Mouse (Mus musculus) left cerebral cortex, adult 18-20 months (tissue): Measurements from ENCODE around the gene Atp8b4. TPM values are rescaled to one million over a fixed set of nuclear protein-coding genes. Genes with fewer than 3 reads are reported as not detected.
A peak's percentile ranks its signal among the peaks of the same experiment; 100 is the strongest.

Source experiments
- DNase-seq, 2 experiments: peaks; one replicate each; pipeline ENCODE4 v3.0.0; 2021 to 2022; ENCODE audit warnings: low spot score in 2 of 2, mixed read lengths in 1 of 2
- total RNA-seq, 2 experiments: library from RNA; stranded (reverse); gene quantifications; 2 replicates each; pipeline ENCODE4 v1.2.3; 2021

The Atp8b4 gene
- total RNA-seq, 2 experiments from 2014 or later: 0.07 TPM; not detected in 1

- DNase-seq: no peak
Observed at GRCm38 (mm10) chr2:126309994-126310393, 190.5 kb downstream of the Atp8b4 start.

- no peak for DNase-seq
Observed at GRCm38 (mm10) chr2:126304621-126305020, 195.9 kb downstream of the Atp8b4 start.

GRCm38 (mm10) chr2:126303226-126303625 lies 197.2 kb downstream of the Atp8b4 start:
- no peak for DNase-seq

GRCm38 (mm10) chr2:126302381-126302780 lies 198.1 kb downstream of the Atp8b4 start:
- no peak for DNase-seq

- no peak for DNase-seq
Observed at GRCm38 (mm10) chr2:126290702-126291101, 209.8 kb downstream of the Atp8b4 start.

- DNase-seq: peak in 1 of 2 experiments; percentile 28
Observed at GRCm38 (mm10) chr2:126287942-126288341, 212.5 kb downstream of the Atp8b4 start.

GRCm38 (mm10) chr2:126286420-126286819 lies 214.1 kb downstream of the Atp8b4 start:
- DNase-seq: no peak

GRCm38 (mm10) chr2:126284071-126284470 lies 216.4 kb downstream of the Atp8b4 start:
- DNase-seq: no peak

- no peak for DNase-seq
Observed at GRCm38 (mm10) chr2:126283086-126283485, 217.4 kb downstream of the Atp8b4 start.

GRCm38 (mm10) chr2:126275511-126275910 lies 225.0 kb downstream of the Atp8b4 start:
- DNase-seq: no peak

- DNase-seq: no peak
Observed at GRCm38 (mm10) chr2:126274826-126275405, 225.6 kb downstream of the Atp8b4 start.

- DNase-seq: no peak
Observed at GRCm38 (mm10) chr2:126274311-126274710, 226.2 kb downstream of the Atp8b4 start.

Other genes with a start within 250 kb of the Atp8b4 start
- gene Slc27a2, start 51.7 kb upstream of the Atp8b4 start, total RNA-seq: 10 to 100 TPM in 1 of 2 experiments, 1 to 10 TPM in 1; 8.7 to 10.4 TPM
- gene Hdc, start 118.6 kb upstream of the Atp8b4 start, total RNA-seq: 1 to 10 TPM in 1 of 2 experiments, under 1 TPM in 1; 0.77 to 1.8 TPM
- gene Gabpb1, start 175.7 kb upstream of the Atp8b4 start, total RNA-seq: 10 to 100 TPM; 19.3 to 20.0 TPM
- gene Usp8, start 206.7 kb upstream of the Atp8b4 start, total RNA-seq: 10 to 100 TPM; 49.0 to 52.1 TPM